ENCODE assay signal across 10 mouse cellular contexts in genomic region chr12:85601531-85601930, GRCm38 (mm10). TPM values are rescaled to one million over a fixed set of nuclear protein-coding genes. Genes with fewer than 3 reads are reported as not detected.
DNase-seq lines count a peak whose midpoint lies in the region; ATAC-seq and TF ChIP-seq lines count a peak whose summit lies in the region.
"Had no signal": no experiment of that assay in that cellular context is flagged by ENCODE, and none has a peak within 500 bp of the region (broad histone marks: within the 10 kb centered on the region; RNA-seq: fewer than 3 reads in every experiment).

No protein-coding gene starts in this region.

- H3K4me1 ChIP-seq in heart, embryonic 12.5 days (replicated peaks), result peaks cover 66% of the 10 kb centered on the region
- H3K4me1 ChIP-seq in heart, embryonic 11.5 days (ENCODE audit: control insufficient read depth, insufficient read depth, low read length), result peaks cover 48% of the 10 kb centered on the region
- peaks cover 20% of the 10 kb centered on the region for H3K4me1 ChIP-seq in midbrain, postnatal 0 days (ENCODE audit: insufficient read depth, low read length)
- peaks cover 6% of the 10 kb centered on the region for H3K4me1 ChIP-seq in midbrain, embryonic 11.5 days (ENCODE audit: control insufficient read depth, insufficient read depth, low read length)
- peaks cover 19% of the 10 kb centered on the region for H3K4me1 ChIP-seq in embryonic fibroblast, embryonic 13.5 days (ENCODE audit: control insufficient read depth, insufficient read depth, low read length)
- peaks cover 48% of the 10 kb centered on the region for H3K4me1 ChIP-seq in stomach, embryonic 16.5 days (ENCODE audit: control insufficient read depth, insufficient read depth, low read length)

- peak overlapping the region; percentile 84; the same call in 1 of the 2 replicates for H3K4me2 ChIP-seq in heart, embryonic 12.5 days
- no peak overlapping the region for H3K4me2 ChIP-seq in heart, embryonic 11.5 days
- H3K4me2 ChIP-seq in midbrain, postnatal 0 days (ENCODE audit: low read depth, low read length, poor library complexity, severe bottlenecking), result peak overlapping the region; percentile 92; the same call in 1 of the 2 replicates
- no peak overlapping the region for H3K4me2 ChIP-seq in midbrain, embryonic 11.5 days
- H3K4me2 ChIP-seq in stomach, embryonic 16.5 days (ENCODE audit: low read depth, low read length), result peak overlapping the region; percentile 81

- DNase-seq in midbrain, postnatal 0 days (ENCODE audit: low spot score), result no peak
- no peak for DNase-seq in midbrain, embryonic 11.5 days (ENCODE audit: low spot score, missing footprints)
- no peak for DNase-seq in right cerebral cortex, postnatal 14 days
- DNase-seq: layer of hippocampus, adult 9-11 months had no signal

- no peak for ATAC-seq in heart, embryonic 12.5 days (ENCODE audit: insufficient number of reproducible peaks, low FRiP score)
- ATAC-seq in heart, embryonic 11.5 days (replicated peaks; ENCODE audit: insufficient number of reproducible peaks, low FRiP score, low TSS enrichment), result no peak
- ATAC-seq in midbrain, postnatal 0 days (ENCODE audit: low FRiP score), result no peak
- ATAC-seq in midbrain, embryonic 11.5 days (ENCODE audit: low FRiP score), result no peak
- ATAC-seq in stomach, embryonic 16.5 days (ENCODE audit: insufficient read depth, low FRiP score), result no peak
- ATAC-seq: inflammation-experienced regulatory T-cells, adult 6 months had no signal

- H3K4me3 ChIP-seq in heart, embryonic 12.5 days, result no peak overlapping the region
- H3K4me3 ChIP-seq in heart, embryonic 11.5 days (ENCODE audit: low read depth, low read length), result no peak overlapping the region
- H3K4me3 ChIP-seq in midbrain, postnatal 0 days (ENCODE audit: low read depth, low read length), result no peak overlapping the region
- H3K4me3 ChIP-seq in midbrain, embryonic 11.5 days (ENCODE audit: low read depth, low read length), result no peak overlapping the region
- H3K4me3 ChIP-seq in embryonic fibroblast, embryonic 13.5 days (ENCODE audit: insufficient read depth, low read length), result peak overlapping the region; percentile 97; the same call in 1 of the 2 replicates
- no peak overlapping the region for H3K4me3 ChIP-seq in stomach, embryonic 16.5 days (replicated peaks; ENCODE audit: low read length)

- no peak for TF ChIP-seq POLR2A in embryonic fibroblast, embryonic 13.5 days (IDR thresholded peaks at IDR 0.05; ENCODE audit: low read depth, low read length)

- no peak overlapping the region for H3K9ac ChIP-seq in heart, embryonic 12.5 days
- H3K9ac ChIP-seq in heart, embryonic 11.5 days (ENCODE audit: low read depth, low read length), result no peak overlapping the region
- H3K9ac ChIP-seq in midbrain, postnatal 0 days (replicated peaks; ENCODE audit: low read length, poor library complexity, severe bottlenecking), result no peak overlapping the region
- H3K9ac ChIP-seq in midbrain, embryonic 11.5 days (ENCODE audit: low read length), result no peak overlapping the region
- H3K9ac ChIP-seq in stomach, embryonic 16.5 days (ENCODE audit: low read length), result no peak overlapping the region

- no peaks in the 10 kb centered on the region for H3K27me3 ChIP-seq in heart, embryonic 12.5 days (replicated peaks)
- no peaks in the 10 kb centered on the region for H3K27me3 ChIP-seq in heart, embryonic 11.5 days (ENCODE audit: control insufficient read depth, insufficient read depth, low read length)
- no peaks in the 10 kb centered on the region for H3K27me3 ChIP-seq in midbrain, postnatal 0 days (ENCODE audit: insufficient read depth, low read length)
- H3K27me3 ChIP-seq in midbrain, embryonic 11.5 days (ENCODE audit: control insufficient read depth, insufficient read depth, low read length), result peaks cover 5% of the 10 kb centered on the region; the same call in 1 of the 2 replicates
- H3K27me3 ChIP-seq in stomach, embryonic 16.5 days (ENCODE audit: control insufficient read depth, insufficient read depth, low read length), result no peaks in the 10 kb centered on the region

- no peak for TF ChIP-seq CTCF in midbrain, postnatal 0 days (IDR thresholded peaks at IDR 0.05)
- no peak for TF ChIP-seq CTCF in embryonic fibroblast, embryonic 13.5 days (IDR thresholded peaks at IDR 0.05; ENCODE audit: borderline replicate concordance, insufficient read depth, low read length)

- WGBS in heart, embryonic 12.5 days, result 77% methylated on average over 6 of the region's 6 CpGs
- 79% methylated on average over 6 of the region's 6 CpGs for WGBS in heart, embryonic 11.5 days (ENCODE audit: insufficient replicate concordance)
- 82% methylated on average over 6 of the region's 6 CpGs for WGBS in midbrain, postnatal 0 days
- 84% methylated on average over 6 of the region's 6 CpGs for WGBS in midbrain, embryonic 11.5 days
- 87% methylated on average over 6 of the region's 6 CpGs for WGBS in stomach, embryonic 16.5 days

- no peak overlapping the region for H3K27ac ChIP-seq in heart, embryonic 12.5 days (ENCODE audit: poor library complexity, severe bottlenecking)
- H3K27ac ChIP-seq in heart, embryonic 11.5 days (ENCODE audit: low read depth, low read length), result no peak overlapping the region
- H3K27ac ChIP-seq in midbrain, postnatal 0 days (ENCODE audit: low read depth, low read length), result no peak overlapping the region
- H3K27ac ChIP-seq in midbrain, embryonic 11.5 days (ENCODE audit: low read depth, low read length), result no peak overlapping the region
- no peak overlapping the region; the same call in 1 of the 2 replicates for H3K27ac ChIP-seq in embryonic fibroblast, embryonic 13.5 days (ENCODE audit: insufficient read depth, low read length)
- no peak overlapping the region for H3K27ac ChIP-seq in stomach, embryonic 16.5 days (ENCODE audit: low read length)

- no peaks in the 10 kb centered on the region for H3K9me3 ChIP-seq in heart, embryonic 12.5 days (replicated peaks)
- no peaks in the 10 kb centered on the region for H3K9me3 ChIP-seq in heart, embryonic 11.5 days (replicated peaks; ENCODE audit: control insufficient read depth, low read length)
- no peaks in the 10 kb centered on the region for H3K9me3 ChIP-seq in midbrain, postnatal 0 days (ENCODE audit: low read length)
- H3K9me3 ChIP-seq in midbrain, embryonic 11.5 days (ENCODE audit: control insufficient read depth, low read length), result no peaks in the 10 kb centered on the region
- no peaks in the 10 kb centered on the region for H3K9me3 ChIP-seq in stomach, embryonic 16.5 days (replicated peaks; ENCODE audit: control insufficient read depth, low read length)

- H3K36me3 ChIP-seq in heart, embryonic 12.5 days, result peaks cover 6% of the 10 kb centered on the region; the same call in 1 of the 2 replicates
- no peaks in the 10 kb centered on the region for H3K36me3 ChIP-seq in heart, embryonic 11.5 days (ENCODE audit: control insufficient read depth, insufficient read depth, low read length)
- H3K36me3 ChIP-seq in midbrain, postnatal 0 days (ENCODE audit: insufficient read depth, low read length), result no peaks in the 10 kb centered on the region
- H3K36me3 ChIP-seq in midbrain, embryonic 11.5 days (ENCODE audit: control insufficient read depth, insufficient read depth, low read length), result no peaks in the 10 kb centered on the region
- H3K36me3 ChIP-seq in stomach, embryonic 16.5 days (ENCODE audit: control insufficient read depth, insufficient read depth, low read length), result no peaks in the 10 kb centered on the region
- H3K36me3 ChIP-seq: G1E had no signal

RNA-seq across cellular contexts. Expression of gene Jdp2, which starts 2.7 kb away (rescaled TPM):
- polyA plus RNA-seq in heart, embryonic 12.5 days (2016; fragmentation: Nextera tagmentation; extraction: Ambion mirVana), result 0.56 and 0.90 TPM in 2 replicates
- 0.49 and 0.62 TPM in 2 replicates for polyA plus RNA-seq in heart, embryonic 11.5 days (2014; fragmentation: Nextera tagmentation; extraction: Ambion mirVana)
- total RNA-seq in midbrain, postnatal 0 days (2014; rRNA removed), result 15.8 and 18.4 TPM in 2 replicates
- 0.56 and 1.0 TPM in 2 replicates for polyA plus RNA-seq in midbrain, postnatal 0 days (2015; fragmentation: Nextera tagmentation; extraction: Ambion mirVana)
- 0.11 and 0.29 TPM in 2 replicates for polyA plus RNA-seq in midbrain, embryonic 11.5 days (2014; fragmentation: Nextera tagmentation; extraction: Ambion mirVana)
- polyA plus RNA-seq in embryonic fibroblast, embryonic 13.5 days (2011; ENCODE audit: insufficient read length, low read depth, missing spikeins), result 63.9 and 73.7 TPM in 2 replicates
- polyA plus RNA-seq in stomach, embryonic 16.5 days (2015; fragmentation: Nextera tagmentation; extraction: Ambion mirVana), result 0.29 and 0.80 TPM in 2 replicates
- total RNA-seq: G1E had no signal
- polyA plus RNA-seq: G1E had no signal

Comparison
In these comparisons a context has a peak if more than half of its experiments do, and no peak if none do; other contexts are left out.
1. H3K4me2 ChIP-seq: peak in heart, embryonic 12.5 days (single experiment), midbrain, postnatal 0 days (single experiment) and stomach, embryonic 16.5 days (single experiment); none in heart, embryonic 11.5 days (single experiment) and midbrain, embryonic 11.5 days (single experiment).
2. RNA of gene Jdp2, which starts 2.7 kb away (polyA plus RNA-seq): 63.9 to 73.7 TPM in embryonic fibroblast, embryonic 13.5 days; 0.56 to 1.0 TPM in midbrain, postnatal 0 days, 0.29 to 0.80 TPM in stomach, embryonic 16.5 days, 0.49 to 0.62 TPM in heart, embryonic 11.5 days, 0.56 to 0.90 TPM in heart, embryonic 12.5 days and 0.11 to 0.29 TPM in midbrain, embryonic 11.5 days; every median in the first group is over 10 times any median in the second.